Mouse (Mus musculus) testis, adult 2 months (tissue): ENCODE data around the gene Ttc29.

ENCODE experiments used
- CTCF ChIP-seq: fragments of 200-500 bp; IDR thresholded peaks from 2 replicates; pipeline ENCODE4 v1.5.1; 2012; ENCODE audit warnings: low read depth, mild to moderate bottlenecking, inconsistent platforms, low read length, moderate library complexity; ENCODE audit not compliant: control insufficient read depth, insufficient read depth, insufficient replicate concordance
- POLR2A ChIP-seq: fragments of 200-500 bp; IDR thresholded peaks from 2 replicates; pipeline ENCODE4 v1.6.1; 2012; ENCODE audit warnings: low read depth, mild to moderate bottlenecking, inconsistent platforms, low read length, moderate library complexity; ENCODE audit not compliant: control insufficient read depth

DNA sequence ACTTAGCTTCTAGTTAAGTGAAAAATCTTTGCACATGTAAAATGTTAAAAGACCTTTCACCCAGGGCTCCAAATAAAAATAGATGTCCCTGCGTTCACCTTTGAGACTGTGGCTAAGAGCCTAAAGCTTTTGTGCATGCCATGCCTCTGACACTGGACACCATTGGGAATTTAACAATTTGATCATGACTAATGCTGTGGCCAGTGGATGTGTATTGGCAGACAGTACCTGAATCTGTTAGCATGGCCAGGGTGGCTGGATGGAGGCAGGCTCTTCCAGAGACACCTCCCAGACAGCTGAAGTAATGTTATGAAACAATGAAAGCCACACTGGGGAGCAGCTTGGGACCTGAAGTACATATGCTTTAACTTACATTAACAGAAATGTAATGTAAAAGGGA, 229.7 kb downstream of the Ttc29 start:
- no peak for TF ChIP-seq POLR2A
- no peak for TF ChIP-seq CTCF
